Mouse (Mus musculus) brain, embryonic 18.5 days (tissue): ENCODE measurements around the gene Cdkn2a.

Experiments
- DNase-seq: peaks from one replicate; pipeline ENCODE4 v3.0.0-alpha.2; 2012; ENCODE audit warnings: low read depth, low spot score

The Cdkn2a gene

GRCm38 (mm10) chr4:89294486-89295440, at the start of gene Cdkn2a:
Gene Cdkn2a (minus strand): TSS chr4:89294653.
- DNase-seq: no peak

- DNase-seq: no peak
These were observed 19.0 kb upstream of the Cdkn2a start for GRCm38 (mm10) chr4:89313461-89313860.

GRCm38 (mm10) chr4:89310491-89311254, 16.2 kb upstream of the Cdkn2a start, which contains the start of gene Cdkn2b:
Gene Cdkn2b (minus strand): TSS chr4:89311039.
- DNase-seq: no peak

- DNase-seq: no peak
These were observed 15.5 kb upstream of the Cdkn2a start for GRCm38 (mm10) chr4:89309996-89310395.

GRCm38 (mm10) chr4:89308001-89308400, 13.5 kb upstream of the Cdkn2a start:
- DNase-seq: no peak

GRCm38 (mm10) chr4:89306798-89307365, 12.4 kb upstream of the Cdkn2a start:
- no peak for DNase-seq

- DNase-seq: no peak
These were observed 11.2 kb upstream of the Cdkn2a start for GRCm38 (mm10) chr4:89305691-89306090.

GRCm38 (mm10) chr4:89303281-89303995, 9.0 kb upstream of the Cdkn2a start:
- DNase-seq: no peak

- no peak for DNase-seq
These were observed 7.7 kb upstream of the Cdkn2a start for GRCm38 (mm10) chr4:89302129-89302528.

- no peak for DNase-seq
These were observed 5.3 kb upstream of the Cdkn2a start for GRCm38 (mm10) chr4:89299721-89300120.

GRCm38 (mm10) chr4:89295441-89296220, 1.2 kb upstream of the Cdkn2a start:
- no peak for DNase-seq

GRCm38 (mm10) chr4:89294091-89294485, 365 bp downstream of the Cdkn2a start:
- no peak for DNase-seq

GRCm38 (mm10) chr4:89293516-89293915, 937 bp downstream of the Cdkn2a start:
- no peak for DNase-seq

GRCm38 (mm10) chr4:89289028-89289427, 5.4 kb downstream of the Cdkn2a start:
- no peak for DNase-seq

GRCm38 (mm10) chr4:89286566-89286965, 7.9 kb downstream of the Cdkn2a start:
- DNase-seq: no peak

GRCm38 (mm10) chr4:89285688-89286087, 8.8 kb downstream of the Cdkn2a start:
- DNase-seq: no peak

- no peak for DNase-seq
These were observed 11.8 kb downstream of the Cdkn2a start for GRCm38 (mm10) chr4:89282661-89283060.

GRCm38 (mm10) chr4:89282036-89282566, 12.4 kb downstream of the Cdkn2a start:
- DNase-seq: no peak

GRCm38 (mm10) chr4:89281236-89281635, 13.2 kb downstream of the Cdkn2a start:
- no peak for DNase-seq

- DNase-seq: no peak
These were observed 14.8 kb downstream of the Cdkn2a start for GRCm38 (mm10) chr4:89279641-89280040.
